Mouse (Mus musculus) common myeloid progenitor, adult 5-6 weeks (primary cell): Measurements from ENCODE around the gene Fpr3. TPM values are rescaled to one million over a fixed set of nuclear protein-coding genes. Genes with fewer than 3 reads are reported as not detected.
"Not testable (repeated sequence)": the region's sequence is repeated elsewhere in the genome, so short reads cannot be mapped to it uniquely, and the experiment has no call there.

ENCODE experiments used
- ATAC-seq: replicated peaks from 2 replicates; pipeline ENCODE4 v1.8.0; 2016; ENCODE audit warnings: low read depth, mild to moderate bottlenecking, moderate TSS enrichment, inconsistent platforms; ENCODE audit not compliant: poor library complexity, severe bottlenecking
- total RNA-seq: library from RNA; stranded (forward); fragments of 200-1000, 187-1606 nt; gene quantifications from 2 replicates; pipeline ENCODE4 v1.2.3, GENCODE M21; 2017

The Fpr3 gene
- total RNA-seq, 1 experiment from 2014 or later: not detected

DNA sequence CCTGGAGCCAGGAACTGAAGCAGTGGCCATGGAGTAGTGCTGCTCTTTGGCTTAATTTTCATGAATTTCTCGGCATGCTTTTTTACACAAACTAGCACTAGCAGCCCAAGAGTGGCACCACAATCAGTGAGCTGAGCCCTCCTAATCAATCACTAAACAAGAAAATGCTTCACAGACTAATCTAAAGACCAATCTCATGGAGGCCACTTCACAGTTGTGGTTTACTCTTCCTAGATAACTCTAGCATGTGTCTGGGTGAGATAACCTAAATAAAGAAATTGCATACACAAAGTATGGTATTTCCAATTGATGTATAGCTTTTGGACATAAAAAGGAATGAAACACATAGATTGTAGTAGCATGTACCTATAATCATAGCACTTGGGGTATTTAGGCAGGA, 8.3 kb upstream of the Fpr3 start:
- ATAC-seq: 0 out of 2 replicates have a peak, but pooled peaks have one; percentile 42

DNA sequence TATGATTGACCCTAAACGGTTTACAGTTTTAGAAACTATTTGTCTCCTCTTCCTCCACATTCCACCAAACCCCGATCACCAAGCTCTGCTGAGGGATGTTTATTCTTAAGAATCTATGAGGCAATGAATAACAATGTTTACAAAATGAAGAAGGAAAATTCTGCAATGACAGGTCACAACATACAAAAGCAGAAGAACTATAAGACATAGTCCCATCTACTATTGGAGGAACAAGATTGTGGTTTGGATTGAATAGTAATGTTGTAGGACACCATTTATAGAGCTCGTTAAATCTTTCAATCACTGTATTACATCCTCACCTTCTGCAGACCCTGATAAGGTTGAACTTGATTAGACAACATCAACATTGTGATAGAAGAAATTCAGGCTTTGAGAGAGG, 5.0 kb upstream of the Fpr3 start:
- ATAC-seq: no peak

DNA sequence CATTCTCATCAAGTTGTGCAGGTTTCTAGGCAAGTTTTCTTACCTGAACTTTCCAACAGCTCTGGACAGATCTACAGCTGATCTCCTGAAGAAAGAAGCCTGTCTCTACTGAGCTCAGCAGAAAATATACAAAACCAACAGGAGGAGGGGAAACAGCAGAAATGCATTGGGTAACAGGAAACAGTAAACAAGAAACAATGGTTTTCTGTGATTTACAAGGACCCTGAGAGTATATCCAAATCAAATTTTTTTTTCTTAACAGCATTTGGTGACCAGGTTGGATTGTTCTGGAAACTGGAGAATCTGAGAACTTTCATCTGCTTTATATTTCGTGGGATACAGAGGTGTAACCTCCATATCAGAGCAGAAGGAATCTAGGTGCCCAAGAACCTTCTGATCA, 3.8 kb upstream of the Fpr3 start, which contains the start of gene Fpr1:
Gene Fpr1, minus strand, starts transcription at position 101 of the 400 bp plus-strand sequence.
- no peak for ATAC-seq

DNA sequence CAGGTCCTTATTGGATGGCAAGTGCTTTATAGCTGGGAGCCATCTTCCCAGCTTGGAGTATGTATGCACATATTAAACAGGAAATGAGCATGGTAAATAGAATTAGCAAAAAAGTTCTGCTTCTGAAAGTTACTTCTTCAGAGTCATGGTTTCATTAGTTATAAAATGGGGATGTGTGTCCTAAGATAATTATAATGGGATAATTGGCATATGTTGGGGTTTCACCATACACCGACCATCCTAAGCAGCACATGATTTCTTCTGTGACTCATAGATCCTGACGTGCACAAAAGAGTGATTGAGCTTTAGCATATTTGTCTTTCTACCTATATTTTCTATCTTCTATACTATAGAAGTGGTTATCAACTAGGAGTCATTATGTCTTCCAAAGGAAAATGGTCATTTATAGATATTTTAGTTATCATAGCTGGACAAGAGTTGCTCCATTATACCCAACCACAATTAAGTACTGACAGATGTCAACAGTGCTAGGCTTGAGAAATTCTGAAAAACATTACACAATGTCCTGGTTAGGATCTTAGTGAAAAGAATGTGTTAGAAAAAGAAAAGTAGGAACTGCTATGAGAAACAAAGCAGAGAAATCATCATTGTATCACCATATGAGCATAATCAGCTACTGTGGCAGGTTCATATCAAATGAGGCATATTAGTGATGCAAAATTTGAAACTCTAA, 2.2 kb downstream of the Fpr3 start:
- peak; percentile 53 for ATAC-seq

DNA sequence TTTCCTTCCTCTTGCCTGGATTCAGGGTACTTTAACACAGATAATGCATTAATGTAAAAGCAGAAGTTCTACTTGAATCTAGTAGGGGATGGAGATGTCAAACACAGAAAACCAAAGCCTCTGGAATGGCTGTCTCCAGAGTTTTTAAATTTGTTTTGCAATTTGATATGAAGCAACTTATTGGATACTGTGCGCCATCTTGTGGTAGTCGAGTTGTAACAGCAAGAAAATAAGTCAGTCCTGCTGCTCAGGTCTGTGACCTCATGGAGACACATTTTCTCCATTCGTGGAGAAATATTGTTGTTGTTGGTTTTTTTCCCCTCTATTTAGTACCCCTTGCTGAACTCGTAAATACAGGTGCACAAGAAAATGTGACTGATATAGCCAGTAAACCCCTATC, 8.4 kb downstream of the Fpr3 start:
- ATAC-seq: peak; percentile 74

DNA sequence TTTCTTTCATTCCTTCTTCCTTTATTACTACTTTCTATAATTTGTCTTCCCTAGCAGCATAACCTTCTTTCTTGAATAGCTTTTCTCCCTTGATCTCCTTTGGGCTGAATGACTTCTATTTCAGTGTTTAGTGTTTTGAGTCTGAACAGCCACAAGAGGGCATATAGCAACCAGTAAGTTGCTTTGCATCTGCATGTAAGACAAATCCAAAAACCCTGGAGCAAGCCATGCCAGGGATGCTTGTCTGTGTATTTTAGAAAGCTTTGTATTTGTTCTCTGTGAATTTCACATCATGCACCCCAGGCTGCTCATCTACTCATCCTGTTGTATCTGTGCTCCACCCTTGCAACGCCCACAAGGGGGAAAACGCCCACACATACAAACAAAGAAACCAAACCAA, 11.6 kb downstream of the Fpr3 start:
- no peak for ATAC-seq

DNA sequence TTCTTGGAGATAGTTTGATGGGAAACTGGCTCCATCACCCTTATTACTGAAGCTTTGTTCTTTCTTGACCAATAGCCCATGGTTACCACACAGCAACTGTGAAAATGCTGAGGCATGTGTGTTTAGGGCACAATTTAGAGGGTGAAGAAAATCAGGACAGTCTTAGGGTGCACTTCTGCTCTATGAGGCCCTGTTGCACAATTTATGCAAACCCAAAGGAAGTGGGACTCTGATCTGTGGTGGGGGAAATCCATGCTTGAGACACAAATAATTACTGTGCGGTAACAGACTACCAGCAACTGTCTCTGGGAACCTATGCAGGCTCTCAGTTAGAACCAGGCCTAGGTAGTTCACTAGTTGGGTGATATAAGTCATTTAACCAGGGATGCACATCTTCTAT, 13.1 kb downstream of the Fpr3 start:
- ATAC-seq: peak; percentile 92

DNA sequence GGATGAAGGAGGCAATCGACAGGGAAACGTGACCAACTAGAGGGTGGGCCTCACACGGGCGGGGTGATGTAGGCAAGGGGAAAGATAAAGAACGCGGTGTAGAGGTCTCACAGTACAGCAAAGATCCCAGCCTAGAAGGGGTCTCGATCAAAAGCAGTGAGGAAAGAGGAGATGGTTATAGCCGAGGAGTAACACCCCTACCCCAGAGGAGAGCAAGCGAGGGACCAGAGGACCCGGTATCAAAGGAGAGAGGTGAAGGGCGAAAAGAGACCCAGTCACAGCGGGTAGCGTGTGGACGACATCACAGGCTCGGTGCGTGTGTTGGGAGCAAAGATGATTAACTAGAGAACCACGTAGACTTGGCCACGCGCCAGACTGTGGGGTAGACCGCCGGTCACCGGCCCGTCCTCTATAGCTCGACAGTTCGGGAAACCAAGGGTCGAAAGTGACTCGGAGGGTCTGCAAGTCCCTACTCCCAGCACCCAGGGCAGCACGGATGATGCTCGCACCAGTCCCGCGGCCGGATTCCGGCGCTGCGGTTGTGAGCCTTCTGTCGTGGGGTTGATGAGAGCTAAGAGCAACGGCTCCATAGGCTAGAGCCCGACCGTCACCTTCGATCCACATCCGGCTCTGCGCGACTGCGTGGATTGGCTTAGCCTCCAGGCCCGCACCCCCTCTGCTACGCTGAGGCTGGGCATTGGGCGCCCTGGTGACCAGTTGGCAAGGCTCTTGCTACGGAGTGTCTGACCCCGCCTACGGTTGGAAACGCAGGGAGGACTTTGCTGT, 22.2 kb downstream of the Fpr3 start:
- ATAC-seq: peak; percentile 98

DNA sequence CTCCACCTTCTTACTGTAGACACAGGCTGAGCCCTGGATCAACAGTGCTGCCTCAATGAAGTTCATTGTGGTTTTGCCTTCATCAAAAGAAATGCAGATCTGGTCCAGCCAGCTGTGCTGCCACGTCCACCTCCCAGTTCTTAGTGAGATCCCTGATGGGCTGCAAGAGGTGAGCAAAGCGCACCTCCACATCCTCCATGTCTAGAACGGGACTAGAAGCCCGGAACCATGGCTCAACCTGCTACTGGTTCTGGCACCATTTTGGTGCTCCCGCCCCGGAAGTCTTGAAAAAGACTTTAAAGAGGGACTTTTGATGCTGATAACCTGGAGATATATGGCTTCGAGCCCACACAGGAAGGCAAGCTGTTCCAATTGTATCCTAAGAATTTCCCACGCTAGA, 25.0 kb downstream of the Fpr3 start:
- not testable (repeated sequence) for ATAC-seq

DNA sequence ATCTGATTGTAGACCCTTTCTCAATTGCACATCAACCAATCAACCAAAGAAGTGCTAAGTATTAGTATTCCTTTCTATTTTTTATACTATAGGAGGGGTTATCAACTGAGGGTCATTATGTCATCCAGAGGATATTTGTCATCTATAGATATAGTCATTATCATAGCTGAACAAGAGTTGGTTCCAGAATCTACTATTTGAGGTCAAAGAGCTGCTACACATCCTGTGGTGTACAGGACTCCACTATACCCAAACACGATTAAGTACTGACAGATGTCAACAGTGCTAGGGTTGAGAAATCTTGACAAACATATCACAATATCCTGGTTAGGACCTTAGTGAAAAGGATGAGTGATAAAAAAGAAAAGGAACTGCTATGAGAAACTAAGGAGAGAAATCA, 29.7 kb downstream of the Fpr3 start:
- ATAC-seq: no peak

DNA sequence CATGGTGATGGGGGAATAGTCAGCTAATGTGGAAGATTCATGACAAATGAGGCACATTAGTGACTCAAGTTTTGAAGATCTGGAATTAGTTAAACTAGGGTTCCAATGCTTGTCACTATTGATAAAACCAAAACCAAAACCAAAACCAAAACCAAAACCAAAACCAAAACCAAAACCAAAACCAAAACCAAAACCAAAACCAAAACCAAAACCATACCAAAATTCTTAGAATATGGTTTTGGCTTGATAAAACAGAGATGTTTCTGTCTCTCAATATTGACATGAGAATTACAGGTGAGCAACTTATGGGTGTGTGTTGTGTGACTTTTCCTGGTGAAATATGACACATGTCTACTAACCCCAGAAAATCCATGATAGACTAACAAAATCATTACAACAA, 30.1 kb downstream of the Fpr3 start:
- no peak for ATAC-seq

DNA sequence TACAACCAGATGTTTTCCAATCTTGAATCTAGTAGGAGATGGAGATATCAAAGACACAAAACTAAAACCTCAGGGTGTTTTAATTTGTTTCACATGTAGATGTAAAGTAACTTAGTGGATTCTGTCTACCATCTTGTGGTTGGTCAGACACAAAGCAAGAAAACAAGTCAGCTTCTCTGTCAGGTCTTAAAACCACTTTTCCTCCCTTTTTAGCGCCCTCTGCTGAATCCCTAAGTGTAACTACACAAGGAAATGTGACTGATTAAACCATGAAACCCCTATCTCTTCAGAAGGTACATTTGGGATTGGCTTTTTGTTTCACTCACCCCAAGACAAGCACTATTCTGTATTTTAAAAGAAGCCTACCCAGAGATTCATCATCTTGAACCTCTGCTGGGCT, 85.8 kb downstream of the Fpr3 start:
- ATAC-seq: peak; percentile 58; the same call in 1 of the 2 replicates

DNA sequence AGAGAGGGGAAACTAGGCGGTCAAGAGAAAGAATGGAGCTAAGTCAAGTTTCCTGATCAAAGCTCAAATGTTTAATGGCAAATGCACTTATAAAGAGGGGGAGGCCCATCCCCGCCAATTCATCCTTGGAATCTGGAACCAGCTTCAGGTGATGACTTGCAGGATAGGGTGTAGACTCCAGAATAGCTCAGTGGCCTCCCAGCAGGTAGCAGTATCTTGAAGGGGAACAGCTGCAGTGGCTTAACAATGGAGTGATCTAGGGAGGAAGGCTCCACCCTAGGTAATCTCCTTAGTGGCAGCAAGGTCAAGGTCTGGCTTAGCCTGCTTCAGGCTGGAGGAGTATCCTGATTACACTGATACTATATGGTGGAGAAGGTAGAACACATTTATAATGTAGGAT, 93.6 kb downstream of the Fpr3 start:
- not testable (repeated sequence) for ATAC-seq

DNA sequence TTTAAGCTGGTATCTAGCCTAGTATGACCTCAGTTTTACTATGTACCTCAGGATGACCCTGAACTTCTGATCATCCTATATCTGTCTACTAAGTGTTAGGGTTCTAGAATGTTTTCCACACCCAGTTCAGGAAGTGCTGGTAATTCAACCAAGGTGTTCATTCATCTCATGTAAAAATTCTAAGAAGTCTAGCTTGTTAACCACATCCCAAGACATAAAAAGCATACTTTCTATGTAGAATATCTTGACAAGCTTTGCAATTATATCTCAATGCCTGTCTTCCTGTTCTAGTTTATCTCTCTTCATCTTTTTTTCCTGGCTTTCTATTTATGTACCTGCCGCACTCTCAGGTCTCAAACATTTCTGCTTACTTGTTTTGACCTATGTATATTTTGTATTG, 117.1 kb downstream of the Fpr3 start:
- ATAC-seq: no peak

Other genes starting within 250 kb of the Fpr3 start
- not detected in 2 replicates for gene Vmn2r90, start 184.1 kb upstream of the Fpr3 start, total RNA-seq
- 0.19 and 0.87 TPM in 2 replicates for gene Spaca6, start 60.7 kb upstream of the Fpr3 start, total RNA-seq
- not detected in 2 replicates for gene Has1, start 32.6 kb upstream of the Fpr3 start, total RNA-seq
- 0.69 TPM in 1 of 2 replicates, not detected in the other for gene Fpr1, start 3.9 kb upstream of the Fpr3 start, total RNA-seq
- 0.50 and 1.6 TPM in 2 replicates for gene Fpr2, start within 50 bp of the Fpr3 start, total RNA-seq
- gene Fpr-rs4, start 133.9 kb downstream of the Fpr3 start, total RNA-seq: not detected in 2 replicates
- not detected in 2 replicates for gene Vmn2r124, start 161.6 kb downstream of the Fpr3 start, total RNA-seq
- not detected in 2 replicates for gene Vmn2r91, start 197.2 kb downstream of the Fpr3 start, total RNA-seq